Mouse (Mus musculus): ENCODE data around the gene Lmf2.

Lmf2 gene

GRCm38 (mm10) chr15:89374340-89374739 is 18.9 kb upstream of the Lmf2 start:
- no peak for TF ChIP-seq NANOG (IDR thresholded peaks at IDR 0.05; ENCODE audit: borderline replicate concordance, low read length)
- Histone ChIP-seq H3K9me3 (ENCODE audit: low read length) (no peaks in the 10 kb centered on the region), H3K27me3 (ENCODE audit: insufficient read depth, low read length) (peaks cover 30% of the 10 kb centered on the region), H3K36me3 (ENCODE audit: insufficient read depth, low read length) (peaks cover 39% of the 10 kb centered on the region), H3K4me1 (replicated peaks; ENCODE audit: low read depth, low read length) (peaks cover 84% of the 10 kb centered on the region), H3K4me3 (replicated peaks; ENCODE audit: low read length) (peak overlapping the region; percentile 88)

DNA sequence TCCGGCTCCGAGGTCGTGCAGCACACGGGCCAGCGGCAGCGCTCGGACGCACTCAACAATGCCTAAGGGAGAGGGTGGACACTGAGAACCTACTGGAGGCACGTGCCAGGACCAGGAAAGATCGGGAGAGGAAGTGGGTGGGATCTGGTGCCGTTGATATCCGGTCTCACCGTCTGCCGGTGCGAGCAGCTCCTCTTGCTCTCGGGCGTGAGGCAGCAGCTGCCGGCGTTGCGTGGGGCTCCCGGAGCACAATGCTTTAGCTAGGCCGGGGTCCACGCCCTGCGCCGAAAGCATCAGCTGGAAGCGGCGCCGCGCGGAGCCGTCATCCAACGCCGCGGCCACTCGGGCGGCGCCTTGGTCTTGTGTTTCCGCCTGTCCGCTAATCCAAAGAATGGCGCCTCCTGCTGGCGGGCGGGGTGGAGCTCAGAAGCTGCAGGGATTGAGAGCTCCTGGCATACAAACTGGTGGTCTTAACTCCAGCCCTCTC is 18.3 kb upstream of the Lmf2 start, which contains the start of gene Sco2:
Sco2 (minus strand) TSS at position 85 of the 487 bp plus-strand sequence.
- peak within 1 kb of the TSS; percentile 88 for H3K4me3 ChIP-seq (replicated peaks; ENCODE audit: low read length)
- peaks cover 44% of the 10 kb centered on the region for H3K36me3 ChIP-seq (ENCODE audit: insufficient read depth, low read length)
- H3K4me1 ChIP-seq (replicated peaks; ENCODE audit: low read depth, low read length): peaks cover 84% of the 10 kb centered on the region
- H3K27me3 ChIP-seq (ENCODE audit: insufficient read depth, low read length): peaks cover 25% of the 10 kb centered on the region
- TF ChIP-seq POU5F1 (IDR thresholded peaks at IDR 0.05; ENCODE audit: borderline replicate concordance, low read length) (no peak), CTCF (conservative IDR thresholded peaks at IDR 0.05; ENCODE audit: low read length) (peak; percentile 54)
- H3K9me3 ChIP-seq (ENCODE audit: low read length): no peaks in the 10 kb centered on the region

DNA sequence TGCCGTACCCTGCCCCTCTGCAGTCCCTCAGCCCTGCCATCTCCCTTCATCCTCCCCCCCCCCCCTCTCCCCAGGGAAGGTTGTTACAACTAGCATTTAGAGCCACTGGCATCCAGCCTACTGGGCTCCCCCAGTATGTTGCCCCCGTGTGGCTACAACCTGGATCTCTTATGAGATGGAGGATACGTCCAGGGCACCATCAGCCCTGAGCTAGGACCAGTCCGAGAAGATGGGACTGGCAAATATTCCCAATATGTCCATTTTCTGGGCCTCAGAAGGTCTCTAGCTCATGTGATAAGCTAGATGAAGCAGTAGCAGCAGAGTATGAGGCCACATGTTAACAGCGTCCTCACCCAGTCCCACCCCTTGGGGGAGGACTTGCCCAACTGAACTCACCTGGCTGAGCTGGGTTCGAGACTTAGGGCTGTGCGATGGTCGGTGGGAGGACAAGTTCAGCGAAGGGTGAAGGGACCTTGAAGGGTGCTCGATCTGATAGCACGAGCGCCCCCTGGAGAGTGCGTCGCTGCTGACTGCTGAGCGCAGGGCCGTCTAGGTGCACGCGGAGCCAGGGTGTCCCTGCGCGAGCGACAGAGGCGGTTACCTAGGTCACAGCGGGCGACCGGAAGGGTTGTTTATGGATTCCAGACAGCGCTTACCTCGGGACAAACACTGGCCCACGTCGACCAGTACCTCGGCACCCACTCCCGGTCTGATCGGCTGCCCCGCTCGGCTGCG is 17.7 kb upstream of the Lmf2 start:
- Histone ChIP-seq H3K36me3 (ENCODE audit: insufficient read depth, low read length) (peaks cover 50% of the 10 kb centered on the region), H3K27me3 (ENCODE audit: insufficient read depth, low read length) (peaks cover 19% of the 10 kb centered on the region), H3K4me3 (replicated peaks; ENCODE audit: low read length) (peak overlapping the region; percentile 88), H3K4me1 (replicated peaks; ENCODE audit: low read depth, low read length) (peaks cover 84% of the 10 kb centered on the region), H3K9me3 (ENCODE audit: low read length) (no peaks in the 10 kb centered on the region)
- TF ChIP-seq POU5F1 (IDR thresholded peaks at IDR 0.05; ENCODE audit: borderline replicate concordance, low read length) (no peak), CTCF (conservative IDR thresholded peaks at IDR 0.05; ENCODE audit: low read length) (no peak; the same call in 1 of the 2 replicates), NANOG (IDR thresholded peaks at IDR 0.05; ENCODE audit: borderline replicate concordance, low read length) (no peak)

- TF ChIP-seq NANOG (IDR thresholded peaks at IDR 0.05; ENCODE audit: borderline replicate concordance, low read length) (no peak), POU5F1 (IDR thresholded peaks at IDR 0.05; ENCODE audit: borderline replicate concordance, low read length) (no peak), CTCF (conservative IDR thresholded peaks at IDR 0.05; ENCODE audit: low read length) (no peak)
- H3K4me1 ChIP-seq (replicated peaks; ENCODE audit: low read depth, low read length): peaks cover 82% of the 10 kb centered on the region
- H3K4me3 ChIP-seq (replicated peaks; ENCODE audit: low read length): peak overlapping the region; percentile 88
- H3K9me3 ChIP-seq (ENCODE audit: low read length): no peaks in the 10 kb centered on the region
- H3K27me3 ChIP-seq (ENCODE audit: insufficient read depth, low read length): peaks cover 12% of the 10 kb centered on the region
- peaks cover 57% of the 10 kb centered on the region for H3K36me3 ChIP-seq (ENCODE audit: insufficient read depth, low read length)
Observed at GRCm38 (mm10) chr15:89372536-89372935, 17.1 kb upstream of the Lmf2 start.

GRCm38 (mm10) chr15:89372068-89372467 is 16.6 kb upstream of the Lmf2 start:
- H3K4me1 ChIP-seq (replicated peaks; ENCODE audit: low read depth, low read length): peaks cover 77% of the 10 kb centered on the region
- TF ChIP-seq NANOG (IDR thresholded peaks at IDR 0.05; ENCODE audit: borderline replicate concordance, low read length): no peak
- TF ChIP-seq POU5F1 (IDR thresholded peaks at IDR 0.05; ENCODE audit: borderline replicate concordance, low read length): no peak
- TF ChIP-seq CTCF (conservative IDR thresholded peaks at IDR 0.05; ENCODE audit: low read length): no peak
- H3K4me3 ChIP-seq (replicated peaks; ENCODE audit: low read length): peak overlapping the region; percentile 88
- H3K36me3 ChIP-seq (ENCODE audit: insufficient read depth, low read length): peaks cover 62% of the 10 kb centered on the region
- peaks cover 8% of the 10 kb centered on the region for H3K27me3 ChIP-seq (ENCODE audit: insufficient read depth, low read length)
- no peaks in the 10 kb centered on the region for H3K9me3 ChIP-seq (ENCODE audit: low read length)

DNA sequence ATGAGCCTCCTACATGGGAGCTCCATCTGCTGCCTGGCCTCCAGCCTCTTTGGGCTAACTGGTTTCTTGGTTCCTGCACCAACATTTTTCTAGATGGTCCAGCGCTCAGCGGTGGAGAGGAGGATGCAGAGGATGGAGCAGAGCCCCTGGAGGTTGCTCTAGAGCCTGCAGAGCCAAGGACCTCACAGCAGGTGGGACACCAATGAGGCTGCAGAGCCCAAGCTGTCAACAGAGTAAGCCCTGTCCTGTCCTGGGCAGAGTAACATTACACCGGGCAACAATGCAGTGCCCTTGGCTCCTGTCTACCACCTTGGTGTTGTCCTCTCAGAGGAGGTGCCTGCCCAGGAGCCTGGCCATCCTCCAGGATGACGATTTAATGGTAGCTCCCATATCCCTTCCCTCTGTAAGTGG is 9.7 kb upstream of the Lmf2 start:
- peaks cover 100% of the 10 kb centered on the region for H3K36me3 ChIP-seq (ENCODE audit: insufficient read depth, low read length)
- H3K4me1 ChIP-seq (replicated peaks; ENCODE audit: low read depth, low read length): peaks cover 48% of the 10 kb centered on the region
- H3K27me3 ChIP-seq (ENCODE audit: insufficient read depth, low read length): no peaks in the 10 kb centered on the region
- no peaks in the 10 kb centered on the region for H3K9me3 ChIP-seq (ENCODE audit: low read length)
- no peak overlapping the region for H3K4me3 ChIP-seq (replicated peaks; ENCODE audit: low read length)
- TF ChIP-seq CTCF (conservative IDR thresholded peaks at IDR 0.05; ENCODE audit: low read length) (no peak), NANOG (IDR thresholded peaks at IDR 0.05; ENCODE audit: borderline replicate concordance, low read length) (no peak), POU5F1 (IDR thresholded peaks at IDR 0.05; ENCODE audit: borderline replicate concordance, low read length) (no peak)

DNA sequence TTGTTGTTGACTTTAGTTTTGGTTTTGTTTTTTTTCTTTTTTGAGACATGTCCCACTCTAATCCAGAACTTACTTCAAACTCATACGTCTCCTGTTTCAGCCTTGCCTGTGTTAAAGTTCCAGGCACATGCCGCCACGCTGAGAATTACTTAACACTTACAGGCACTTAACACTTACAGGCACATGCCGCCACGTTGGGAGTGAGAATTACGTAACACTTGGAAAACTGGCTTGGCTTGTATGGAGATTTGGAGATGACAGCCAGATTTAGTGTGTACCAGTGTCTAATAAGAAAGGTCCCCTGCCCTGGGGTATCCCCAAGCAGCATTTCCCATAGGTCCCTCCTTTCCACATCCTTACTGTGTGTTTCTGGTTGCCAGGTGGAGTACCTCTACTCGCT is 7.6 kb upstream of the Lmf2 start:
- Histone ChIP-seq H3K4me3 (replicated peaks; ENCODE audit: low read length) (no peak overlapping the region), H3K27me3 (ENCODE audit: insufficient read depth, low read length) (no peaks in the 10 kb centered on the region), H3K36me3 (ENCODE audit: insufficient read depth, low read length) (peaks cover 100% of the 10 kb centered on the region), H3K9me3 (ENCODE audit: low read length) (no peaks in the 10 kb centered on the region), H3K4me1 (replicated peaks; ENCODE audit: low read depth, low read length) (peaks cover 49% of the 10 kb centered on the region)
- TF ChIP-seq NANOG (IDR thresholded peaks at IDR 0.05; ENCODE audit: borderline replicate concordance, low read length) (no peak), CTCF (conservative IDR thresholded peaks at IDR 0.05; ENCODE audit: low read length) (no peak), POU5F1 (IDR thresholded peaks at IDR 0.05; ENCODE audit: borderline replicate concordance, low read length) (no peak)

GRCm38 (mm10) chr15:89358784-89359183 is 3.3 kb upstream of the Lmf2 start:
- no peak for TF ChIP-seq NANOG (IDR thresholded peaks at IDR 0.05; ENCODE audit: borderline replicate concordance, low read length)
- no peak for TF ChIP-seq POU5F1 (IDR thresholded peaks at IDR 0.05; ENCODE audit: borderline replicate concordance, low read length)
- TF ChIP-seq CTCF (conservative IDR thresholded peaks at IDR 0.05; ENCODE audit: low read length): no peak
- peaks cover 69% of the 10 kb centered on the region for H3K4me1 ChIP-seq (replicated peaks; ENCODE audit: low read depth, low read length)
- H3K27me3 ChIP-seq (ENCODE audit: insufficient read depth, low read length): no peaks in the 10 kb centered on the region

DNA sequence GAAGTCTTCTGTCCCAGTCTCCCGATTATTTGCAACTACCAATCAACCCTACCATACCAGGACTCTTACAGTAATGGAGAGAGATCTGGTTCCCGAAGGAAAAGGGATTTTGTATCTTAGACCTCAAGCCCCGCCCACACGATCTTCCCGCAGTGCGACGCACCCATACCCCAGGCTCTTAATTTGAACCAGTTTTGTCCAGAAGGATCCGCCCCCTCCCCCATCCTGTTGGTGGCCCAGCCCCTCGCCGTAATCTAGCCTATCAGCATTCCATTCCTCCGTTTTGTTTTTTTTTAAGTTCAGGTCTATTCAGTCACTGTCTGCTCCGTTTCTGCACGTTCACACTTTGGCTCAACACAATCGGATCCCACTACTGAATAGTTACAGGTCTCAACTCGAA is 913 bp upstream of the Lmf2 start:
- H3K36me3 ChIP-seq (ENCODE audit: insufficient read depth, low read length): peaks cover 74% of the 10 kb centered on the region
- peaks cover 82% of the 10 kb centered on the region for H3K4me1 ChIP-seq (replicated peaks; ENCODE audit: low read depth, low read length)
- no peaks in the 10 kb centered on the region for H3K27me3 ChIP-seq (ENCODE audit: insufficient read depth, low read length)
- no peak for TF ChIP-seq CTCF (conservative IDR thresholded peaks at IDR 0.05; ENCODE audit: low read length)
- no peak for TF ChIP-seq NANOG (IDR thresholded peaks at IDR 0.05; ENCODE audit: borderline replicate concordance, low read length)
- no peak for TF ChIP-seq POU5F1 (IDR thresholded peaks at IDR 0.05; ENCODE audit: borderline replicate concordance, low read length)
- no peaks in the 10 kb centered on the region for H3K9me3 ChIP-seq (ENCODE audit: low read length)
- peak overlapping the region; percentile 98 for H3K4me3 ChIP-seq (replicated peaks; ENCODE audit: low read length)

More at GRCm38 (mm10) chr15:89358784-89359183, 3.3 kb upstream of the Lmf2 start:
- Histone ChIP-seq H3K4me3 (replicated peaks; ENCODE audit: low read length) (no peak overlapping the region), H3K36me3 (ENCODE audit: insufficient read depth, low read length) (peaks cover 74% of the 10 kb centered on the region), H3K9me3 (ENCODE audit: low read length) (no peaks in the 10 kb centered on the region)
